21 mouse cellular contexts compared by ENCODE assay signal in the genomic region with DNA sequence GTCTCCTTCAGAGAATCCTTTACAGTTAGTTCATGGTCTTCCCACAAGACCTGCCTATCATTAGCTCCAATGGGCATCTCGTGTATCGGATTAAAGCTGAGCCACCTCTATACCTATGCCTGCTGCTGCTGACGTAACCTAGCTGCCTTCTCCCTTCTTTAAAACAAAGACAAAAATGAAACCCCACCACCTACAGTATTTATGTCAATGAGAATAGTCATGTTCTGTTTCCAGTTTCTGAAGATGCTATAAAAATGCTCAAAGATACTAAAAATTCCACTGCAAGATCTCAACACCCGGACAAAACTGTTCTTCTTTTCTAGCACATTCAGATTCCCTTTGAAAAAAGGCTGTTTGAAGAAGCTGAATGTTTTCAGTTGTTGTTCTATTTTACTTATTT. TPM values are rescaled to one million over a fixed set of nuclear protein-coding genes. Genes with fewer than 3 reads are reported as not detected.
A peak's percentile ranks its signal among the peaks of the same experiment; 100 is the strongest.
DNase-seq lines count a peak whose midpoint lies in the region; ATAC-seq and TF ChIP-seq lines count a peak whose summit lies in the region.
"Had no signal": no experiment of that assay in that cellular context is flagged by ENCODE, and none has a peak within 500 bp of the region (broad histone marks: within the 10 kb centered on the region; RNA-seq: fewer than 3 reads in every experiment).

No protein-coding gene starts in this region.

- H3K4me3 ChIP-seq in layer of hippocampus, adult 2 months, result no peak overlapping the region
- H3K4me3 ChIP-seq: embryonic facial prominence, embryonic 10.5 days; embryonic facial prominence, embryonic 12.5 days; forebrain, embryonic 13.5 days; forebrain, embryonic 15.5 days had no signal

- no peak for DNase-seq in frontal cortex, postnatal 25 days (ENCODE audit: low spot score in 2 of 2)
- DNase-seq in layer of hippocampus, adult 2 months (ENCODE audit: low spot score in 2 of 2), result no peak
- no peak for DNase-seq in layer of hippocampus, postnatal 25 days (ENCODE audit: extremely low spot score in 1 of 2, low spot score in 1 of 2)
- peak; percentile 29 for DNase-seq in right cerebral cortex, adult 18-20 months
- no peak for DNase-seq in right cerebral cortex, postnatal 10 days (ENCODE audit: low spot score in 2 of 2)
- DNase-seq in telencephalon, adult 2 months (ENCODE audit: low read depth, low spot score), result peak; percentile 54
- no peak for DNase-seq in kidney, adult 18-20 months
- DNase-seq: adrenal gland, postnatal 10 days; adrenal gland, postnatal 25 days; B cell, adult 2 months; cerebellum, adult 11-12 months; cerebellum, adult 2 months; cerebellum, adult 9-10 months; cerebellum, postnatal 10 days; cerebellum, postnatal 25 days had no signal

- ATAC-seq in frontal cortex, adult (ENCODE audit: low TSS enrichment), result peak; percentile 86
- ATAC-seq: CD4-positive, CD25-positive, alpha-beta regulatory T cell, adult 4 months; forebrain, embryonic 13.5 days; forebrain, embryonic 15.5 days had no signal

- TF ChIP-seq CTCF in layer of hippocampus, adult 2 months (conservative IDR thresholded peaks at IDR 0.05), result no peak

- H3K27ac ChIP-seq in layer of hippocampus, adult 2 months, result 0 out of 2 replicates have a peak overlapping the region, but pooled peaks have one; percentile 3
- H3K27ac ChIP-seq: embryonic facial prominence, embryonic 10.5 days; embryonic facial prominence, embryonic 12.5 days; forebrain, embryonic 13.5 days; forebrain, embryonic 15.5 days had no signal

RNA-seq across cellular contexts. Expression of a gene that starts 9.2 kb away (rescaled TPM):
- total RNA-seq in layer of hippocampus, adult 2 months (2021), result 10 to 100 TPM; 45.4 to 50.3 TPM
- total RNA-seq in layer of hippocampus, postnatal 25 days (2021), result 10 to 100 TPM; 41.0 to 42.7 TPM

Comparison
In these comparisons a context has a peak if more than half of its experiments do, and no peak if none do; other contexts are left out.
1. DNase-seq: peak in right cerebral cortex, adult 18-20 months (single experiment) and telencephalon, adult 2 months (single experiment); none in frontal cortex, postnatal 25 days (0 of 2), layer of hippocampus, adult 2 months (0 of 2), layer of hippocampus, postnatal 25 days (0 of 2), right cerebral cortex, postnatal 10 days (0 of 2) and kidney, adult 18-20 months (single experiment).